Mouse (Mus musculus) spleen, postnatal 14 days (tissue): ENCODE data around the gene Dock1.

Source experiments
- DNase-seq, 2 experiments: peaks; one replicate each; pipeline ENCODE4 v3.0.0; 2021 to 2022; ENCODE audit warnings: low spot score in 2 of 2

Gene Dock1

DNA sequence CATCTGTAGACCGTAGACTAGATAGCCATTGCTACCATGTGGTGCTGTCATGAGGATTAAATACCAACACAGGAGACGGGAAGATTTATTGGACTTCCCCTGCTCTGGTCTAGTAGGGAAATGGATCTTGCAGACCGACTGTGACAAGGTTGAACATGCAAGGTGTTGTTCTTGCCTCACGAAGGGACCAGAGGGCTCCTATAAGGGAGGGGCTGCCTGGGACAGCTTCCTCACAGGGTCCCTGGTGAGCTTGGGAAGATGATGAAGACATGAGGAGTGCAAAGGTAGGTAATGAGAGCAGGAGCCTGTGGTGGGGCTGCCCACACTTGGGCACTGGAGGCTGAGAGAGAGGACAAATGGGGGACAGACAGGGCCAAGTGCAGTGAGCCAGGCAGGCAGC, 25.0 kb downstream of the Dock1 start:
- no peak for DNase-seq

- no peak for DNase-seq
Observed at GRCm38 (mm10) chr7:134696126-134696979, 25.9 kb downstream of the Dock1 start.

- no peak for DNase-seq
Observed at GRCm38 (mm10) chr7:134697479-134697878, 27.0 kb downstream of the Dock1 start.

- DNase-seq, result no peak
Observed at GRCm38 (mm10) chr7:134698246-134698645, 27.8 kb downstream of the Dock1 start.

GRCm38 (mm10) chr7:134700001-134700400, 29.5 kb downstream of the Dock1 start:
- no peak for DNase-seq

DNA sequence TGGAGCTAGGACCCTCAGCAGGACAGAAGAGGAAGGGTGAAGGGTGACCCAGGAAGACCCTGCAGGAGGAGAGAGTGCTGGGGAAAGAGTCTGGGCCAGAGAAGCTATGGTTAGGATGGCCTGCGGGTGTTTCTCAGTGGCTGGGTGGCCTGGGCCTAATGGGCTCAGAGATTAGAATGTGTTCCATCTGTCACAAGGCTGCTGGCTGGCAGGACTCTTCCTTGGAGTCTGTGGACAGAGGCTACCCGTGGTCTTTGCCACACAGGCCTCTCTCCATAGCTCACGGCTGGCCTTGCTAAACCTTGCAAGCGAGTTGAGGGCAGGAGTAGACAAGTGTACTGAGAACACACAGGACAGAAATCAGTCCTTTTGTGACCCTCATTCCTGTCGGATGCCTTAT, 32.0 kb downstream of the Dock1 start:
- no peak for DNase-seq

GRCm38 (mm10) chr7:134703704-134704103, 33.2 kb downstream of the Dock1 start:
- DNase-seq, result no peak

DNA sequence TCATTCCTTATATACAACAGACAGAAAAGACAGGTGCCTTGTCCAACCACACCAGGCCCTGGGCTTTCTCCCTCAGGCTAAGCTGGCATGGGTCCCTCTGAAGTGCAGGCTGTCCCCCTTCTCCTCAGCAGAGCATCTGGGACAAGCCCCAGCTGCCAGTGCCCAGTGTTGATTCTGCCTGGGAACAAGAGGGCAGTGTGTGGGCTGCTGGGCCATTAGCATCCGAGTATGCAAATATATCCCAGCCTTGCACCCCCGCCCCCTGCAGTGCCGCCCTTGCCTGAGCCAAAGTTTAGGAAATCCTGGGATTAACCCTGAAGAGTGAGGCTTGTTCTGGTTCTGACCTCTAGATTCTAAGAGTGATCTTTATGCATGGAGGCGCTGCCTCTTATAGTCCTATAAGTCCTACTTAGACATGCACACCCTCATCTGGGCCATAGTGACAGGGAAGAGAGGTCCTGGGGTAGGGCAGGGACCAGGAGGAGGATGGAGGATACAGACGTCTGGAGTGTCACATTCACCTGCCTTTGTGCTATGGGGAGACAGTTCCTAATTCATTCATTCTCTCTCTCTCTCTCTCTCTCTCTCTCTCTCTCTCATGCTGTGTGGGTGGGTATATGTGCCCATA, 38.9 kb downstream of the Dock1 start:
- no peak for DNase-seq

DNA sequence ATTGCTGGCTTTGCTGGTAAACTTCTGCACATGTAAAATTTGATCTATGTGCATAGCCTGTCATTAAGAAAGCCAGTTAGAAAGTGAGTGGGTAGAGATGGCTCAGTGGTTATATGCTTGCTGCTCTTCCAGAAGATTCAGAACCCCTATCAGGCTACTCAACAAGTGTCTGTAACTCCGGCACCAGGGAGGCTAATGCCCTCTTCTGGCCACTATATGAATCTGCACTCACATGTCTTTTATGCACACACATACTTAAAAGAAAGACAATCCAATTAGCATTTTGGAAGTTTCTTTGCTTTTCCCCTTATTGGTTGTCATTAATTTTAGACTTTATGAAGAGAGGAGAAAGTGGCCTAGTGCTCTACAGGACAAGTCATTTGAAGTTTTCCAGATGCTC, 41.1 kb downstream of the Dock1 start:
- no peak for DNase-seq

- DNase-seq, result no peak
Observed at GRCm38 (mm10) chr7:134719406-134719805, 49.0 kb downstream of the Dock1 start.

GRCm38 (mm10) chr7:134722361-134722760, 51.9 kb downstream of the Dock1 start:
- DNase-seq, result no peak

- no peak for DNase-seq
Observed at GRCm38 (mm10) chr7:134722955-134723354, 52.5 kb downstream of the Dock1 start.

DNA sequence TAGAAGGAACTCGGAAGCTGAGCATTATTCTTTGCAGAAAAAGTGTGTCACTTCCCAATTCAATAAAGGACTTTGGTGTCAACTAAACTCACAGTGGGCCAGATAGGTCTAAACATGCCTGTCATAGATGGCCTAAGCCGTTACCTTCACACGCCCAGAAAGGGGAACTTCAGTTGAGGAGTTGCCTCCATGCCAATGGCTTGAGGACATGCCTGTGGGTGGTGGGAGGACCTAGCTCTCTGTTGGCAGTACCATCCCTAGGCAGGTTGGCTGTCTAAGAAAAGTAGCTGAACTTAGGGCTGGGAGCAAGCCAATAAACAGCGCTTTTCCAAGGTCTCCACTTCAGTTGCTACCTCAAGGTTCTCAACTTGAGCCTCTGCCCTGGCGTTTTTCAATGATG, 53.1 kb downstream of the Dock1 start:
- no peak for DNase-seq

- no peak for DNase-seq
Observed at GRCm38 (mm10) chr7:134724841-134725240, 54.4 kb downstream of the Dock1 start.

- no peak for DNase-seq
Observed at GRCm38 (mm10) chr7:134725551-134726529, 55.4 kb downstream of the Dock1 start.

DNA sequence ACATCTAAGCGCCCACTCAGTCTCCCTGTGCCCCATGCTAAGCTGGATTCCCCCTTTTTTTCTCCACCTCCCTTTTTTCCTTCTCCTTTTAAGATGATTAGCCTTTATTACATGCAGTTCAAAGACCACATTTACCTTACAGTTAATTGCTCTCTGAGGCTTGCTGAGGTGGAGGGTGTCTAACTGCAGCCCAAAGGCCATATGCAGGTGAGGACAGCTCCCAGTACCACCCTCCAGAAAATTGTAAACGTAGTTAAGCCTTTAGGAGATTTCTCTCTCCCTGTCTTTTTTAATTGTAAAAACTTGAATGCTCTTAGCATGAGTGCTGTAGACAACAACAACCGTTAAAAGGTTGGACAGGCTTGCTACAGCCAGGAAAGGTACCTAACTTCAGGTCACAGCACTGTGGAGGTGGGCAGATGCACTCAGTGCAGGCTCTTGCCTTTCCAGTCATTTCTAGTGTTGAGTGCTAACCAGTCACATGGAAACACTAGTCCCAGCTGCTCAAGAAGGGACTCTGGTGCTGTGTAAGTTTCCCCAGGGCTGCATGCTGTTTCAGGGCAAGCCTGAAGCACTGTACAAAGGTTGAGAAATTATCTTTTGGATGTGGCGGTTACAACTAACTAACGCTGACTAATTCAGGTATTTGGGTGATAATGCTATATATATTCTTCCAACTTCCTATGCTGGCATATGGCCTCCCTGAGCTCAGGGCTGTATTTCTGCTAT, 56.2 kb downstream of the Dock1 start:
- DNase-seq, result no peak

DNA sequence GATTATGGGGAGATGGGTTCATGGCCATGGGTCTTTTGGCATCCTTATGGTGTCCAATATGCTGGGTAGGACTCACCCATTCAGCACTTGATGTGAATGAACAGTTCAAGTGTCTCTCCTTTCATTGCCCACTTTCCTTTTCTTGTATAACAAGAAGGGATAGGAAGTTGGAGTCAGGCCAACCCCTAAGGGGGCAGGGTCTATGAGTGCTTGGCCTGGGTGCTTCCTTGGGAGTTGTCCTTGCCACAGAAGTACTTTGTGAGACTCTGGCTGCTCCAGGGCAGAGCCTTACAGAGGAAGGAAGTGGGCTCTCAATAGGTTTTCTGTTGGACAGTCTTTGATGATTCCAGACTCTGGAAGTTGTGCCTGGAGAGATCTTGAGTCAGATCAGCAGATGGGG, 58.9 kb downstream of the Dock1 start:
- no peak for DNase-seq

DNA sequence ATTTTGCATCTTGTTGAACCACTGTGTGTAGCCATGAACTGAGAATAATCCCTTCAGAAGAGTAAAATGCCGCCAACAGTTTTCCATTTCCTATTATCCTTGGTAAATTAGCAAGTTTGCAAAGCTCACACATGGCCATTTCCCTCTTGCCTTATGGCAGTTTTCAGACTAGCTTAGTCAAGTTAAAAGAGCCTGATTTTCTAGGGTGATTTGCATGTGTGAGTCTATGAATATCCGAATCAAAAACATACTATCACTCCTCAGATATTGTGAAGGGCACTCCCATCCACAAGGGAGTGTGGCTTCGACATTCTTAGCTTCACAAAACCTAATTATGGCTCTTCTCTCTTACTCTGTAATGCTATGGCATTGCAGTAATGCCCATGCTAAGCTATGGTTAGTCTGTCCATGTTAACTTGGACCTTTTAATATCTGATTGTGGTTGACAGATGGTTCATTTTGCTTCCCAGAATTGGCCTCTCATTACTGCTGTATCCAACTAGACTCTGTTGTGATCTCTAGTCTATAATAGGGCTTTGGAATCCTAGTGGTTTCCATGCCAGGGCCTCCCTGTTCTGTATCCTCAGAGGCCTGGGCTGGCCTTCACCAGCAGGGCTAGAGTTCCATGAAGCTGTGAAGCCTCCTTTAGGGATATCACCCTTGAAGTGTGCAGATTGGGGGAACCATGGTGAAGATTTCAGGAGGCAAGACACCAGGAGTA, 60.1 kb downstream of the Dock1 start:
- no peak for DNase-seq

GRCm38 (mm10) chr7:134747059-134747458, 76.6 kb downstream of the Dock1 start:
- no peak for DNase-seq

DNA sequence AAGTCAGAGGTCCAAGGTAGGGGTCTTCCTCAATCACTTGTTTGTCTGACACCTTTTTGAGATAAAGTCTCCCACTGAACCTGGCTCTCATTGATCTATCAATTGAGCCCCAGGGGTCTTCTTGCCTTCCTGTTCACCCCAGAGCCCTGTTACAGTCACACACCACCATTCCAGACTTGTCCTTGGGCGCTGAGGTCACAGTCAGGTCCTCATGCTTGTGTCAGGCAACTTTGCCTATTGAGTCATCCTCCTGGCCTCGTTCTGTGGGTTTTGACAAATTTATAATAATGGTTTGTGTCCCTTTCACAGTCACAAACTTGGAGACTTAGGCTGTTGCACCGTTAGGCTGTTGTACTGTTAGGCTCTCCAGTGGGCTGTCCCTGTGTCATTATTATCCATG, 77.9 kb downstream of the Dock1 start:
- no peak for DNase-seq

GRCm38 (mm10) chr7:134749613-134750012, 79.2 kb downstream of the Dock1 start:
- DNase-seq, result no peak
